Mouse (Mus musculus) stomach, postnatal 0 days (tissue): Measurements from ENCODE around the gene Gm7694.

ENCODE experiments used
- CTCF ChIP-seq: IDR thresholded peaks from 2 replicates; pipeline ENCODE4 v1.5.1; 2016; ENCODE audit warnings: antibody characterized with exemption, low read depth, mild to moderate bottlenecking, moderate library complexity
- EP300 ChIP-seq: optimal IDR thresholded peaks from 2 replicates; pipeline ENCODE3; 2016; ENCODE audit warnings: antibody characterized with exemption

DNA sequence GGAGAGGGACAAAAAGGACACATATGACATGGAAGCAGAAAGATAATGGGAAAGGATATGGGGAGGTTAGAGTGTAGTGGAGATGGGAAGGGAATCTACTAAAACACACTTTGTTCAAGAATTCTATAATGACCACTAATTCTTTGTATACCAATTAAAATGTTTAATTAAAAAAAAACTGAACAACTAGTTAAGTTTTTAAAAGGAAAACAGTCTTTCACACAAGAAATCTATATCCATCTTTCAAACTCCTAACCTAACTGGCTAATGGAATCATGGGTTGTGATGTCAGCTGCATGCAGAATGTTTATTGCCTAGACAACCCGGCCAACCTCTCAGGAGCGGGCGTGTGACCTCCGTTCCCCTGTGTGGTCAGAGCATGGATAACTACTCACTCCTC, 2.4 kb upstream of the Gm7694 start, which contains the start of gene Spata46:
- TF ChIP-seq EP300 (no peak), CTCF (no peak)
